Mouse (Mus musculus): Measurements from ENCODE around the gene Pdx1. TPM values are rescaled to one million over a fixed set of nuclear protein-coding genes. Genes with fewer than 3 reads are reported as not detected.

The Pdx1 gene
- polyA plus RNA-seq, 1 experiment from 2014 or later, result not detected

- 1% methylated on average over 16 of the region's 16 CpGs for WGBS
- H3K4me2 ChIP-seq (replicated peaks; ENCODE audit: low read depth, low read length), result no peak overlapping the region
- H3K9ac ChIP-seq (ENCODE audit: low read depth, low read length), result no peak overlapping the region
- peaks cover 7% of the 10 kb centered on the region; the same call in 1 of the 2 replicates for H3K4me1 ChIP-seq (replicated peaks; ENCODE audit: control insufficient read depth, insufficient read depth, low read length)
- no peaks in the 10 kb centered on the region for H3K9me3 ChIP-seq (ENCODE audit: control insufficient read depth, low read length)
- H3K36me3 ChIP-seq (ENCODE audit: control insufficient read depth, insufficient read depth, low read length), result no peaks in the 10 kb centered on the region
- no peak overlapping the region for H3K27ac ChIP-seq (ENCODE audit: low read depth, low read length)
- DNase-seq (ENCODE audit: low spot score) (no peak), ATAC-seq (ENCODE audit: low FRiP score) (no peak)
- peaks cover 100% of the 10 kb centered on the region for H3K27me3 ChIP-seq (ENCODE audit: control insufficient read depth, insufficient read depth, low read length)
- H3K4me3 ChIP-seq (ENCODE audit: low read depth, low read length), result no peak overlapping the region
These were observed 35.4 kb downstream of the Pdx1 start for GRCm38 (mm10) chr5:147305166-147305565.

GRCm38 (mm10) chr5:147305856-147306637 lies 36.3 kb downstream of the Pdx1 start:
- no peaks in the 10 kb centered on the region for H3K9me3 ChIP-seq (ENCODE audit: control insufficient read depth, low read length)
- H3K4me3 ChIP-seq (ENCODE audit: low read depth, low read length), result no peak overlapping the region
- no peak overlapping the region for H3K9ac ChIP-seq (ENCODE audit: low read depth, low read length)
- no peaks in the 10 kb centered on the region for H3K36me3 ChIP-seq (ENCODE audit: control insufficient read depth, insufficient read depth, low read length)
- H3K27ac ChIP-seq (ENCODE audit: low read depth, low read length), result no peak overlapping the region
- DNase-seq (ENCODE audit: low spot score), result no peak
- no peak for ATAC-seq (ENCODE audit: low FRiP score)
- H3K27me3 ChIP-seq (ENCODE audit: control insufficient read depth, insufficient read depth, low read length), result peaks cover 100% of the 10 kb centered on the region
- peaks cover 7% of the 10 kb centered on the region; the same call in 1 of the 2 replicates for H3K4me1 ChIP-seq (replicated peaks; ENCODE audit: control insufficient read depth, insufficient read depth, low read length)
- no peak overlapping the region for H3K4me2 ChIP-seq (replicated peaks; ENCODE audit: low read depth, low read length)
- WGBS, result 1% methylated on average over 54 of the region's 58 CpGs

GRCm38 (mm10) chr5:147306638-147307397 lies 37.1 kb downstream of the Pdx1 start, which contains the start of gene Cdx2:
TSS of gene Cdx2 (minus strand) at chr5:147307270.
- WGBS, result under 1% methylated on average over 59 of the region's 63 CpGs
- no peak within 1 kb of the TSS for H3K9ac ChIP-seq (ENCODE audit: low read depth, low read length)
- ATAC-seq (ENCODE audit: low FRiP score) (no peak), DNase-seq (ENCODE audit: low spot score) (peak; percentile 61)
- no peaks in the 10 kb centered on the region for H3K9me3 ChIP-seq (ENCODE audit: control insufficient read depth, low read length)
- peaks cover 7% of the 10 kb centered on the region; the same call in 1 of the 2 replicates for H3K4me1 ChIP-seq (replicated peaks; ENCODE audit: control insufficient read depth, insufficient read depth, low read length)
- no peak within 1 kb of the TSS for H3K27ac ChIP-seq (ENCODE audit: low read depth, low read length)
- no peak within 1 kb of the TSS for H3K4me3 ChIP-seq (ENCODE audit: low read depth, low read length)
- no peaks in the 10 kb centered on the region for H3K36me3 ChIP-seq (ENCODE audit: control insufficient read depth, insufficient read depth, low read length)
- peaks cover 100% of the 10 kb centered on the region for H3K27me3 ChIP-seq (ENCODE audit: control insufficient read depth, insufficient read depth, low read length)
- no peak within 1 kb of the TSS for H3K4me2 ChIP-seq (replicated peaks; ENCODE audit: low read depth, low read length)

- peaks cover 100% of the 10 kb centered on the region for H3K27me3 ChIP-seq (ENCODE audit: control insufficient read depth, insufficient read depth, low read length)
- no peaks in the 10 kb centered on the region for H3K9me3 ChIP-seq (ENCODE audit: control insufficient read depth, low read length)
- no peaks in the 10 kb centered on the region for H3K36me3 ChIP-seq (ENCODE audit: control insufficient read depth, insufficient read depth, low read length)
- no peak overlapping the region for H3K4me2 ChIP-seq (replicated peaks; ENCODE audit: low read depth, low read length)
- H3K4me1 ChIP-seq (replicated peaks; ENCODE audit: control insufficient read depth, insufficient read depth, low read length), result peaks cover 7% of the 10 kb centered on the region; the same call in 1 of the 2 replicates
- under 1% methylated on average over 12 of the region's 12 CpGs for WGBS
- ATAC-seq (ENCODE audit: low FRiP score) (no peak), DNase-seq (ENCODE audit: low spot score) (peak; percentile 54)
- no peak overlapping the region for H3K9ac ChIP-seq (ENCODE audit: low read depth, low read length)
- no peak overlapping the region for H3K27ac ChIP-seq (ENCODE audit: low read depth, low read length)
- H3K4me3 ChIP-seq (ENCODE audit: low read depth, low read length), result no peak overlapping the region
These were observed 37.6 kb downstream of the Pdx1 start for GRCm38 (mm10) chr5:147307398-147307785.

- Histone ChIP-seq H3K4me3 (ENCODE audit: low read depth, low read length) (no peak overlapping the region), H3K36me3 (ENCODE audit: control insufficient read depth, insufficient read depth, low read length) (no peaks in the 10 kb centered on the region), H3K4me1 (replicated peaks; ENCODE audit: control insufficient read depth, insufficient read depth, low read length) (peaks cover 7% of the 10 kb centered on the region; the same call in 1 of the 2 replicates), H3K9ac (ENCODE audit: low read depth, low read length) (no peak overlapping the region), H3K9me3 (ENCODE audit: control insufficient read depth, low read length) (no peaks in the 10 kb centered on the region), H3K27ac (ENCODE audit: low read depth, low read length) (no peak overlapping the region), H3K4me2 (replicated peaks; ENCODE audit: low read depth, low read length) (no peak overlapping the region), H3K27me3 (ENCODE audit: control insufficient read depth, insufficient read depth, low read length) (peaks cover 100% of the 10 kb centered on the region)
- ATAC-seq (ENCODE audit: low FRiP score) (no peak), DNase-seq (ENCODE audit: low spot score) (peak; percentile 33)
- 8% methylated on average over 9 of the region's 9 CpGs for WGBS
These were observed 38.7 kb downstream of the Pdx1 start for GRCm38 (mm10) chr5:147308451-147308850.

GRCm38 (mm10) chr5:147309786-147310185 lies 40.0 kb downstream of the Pdx1 start:
- no peaks in the 10 kb centered on the region for H3K36me3 ChIP-seq (ENCODE audit: control insufficient read depth, insufficient read depth, low read length)
- no peak overlapping the region for H3K4me2 ChIP-seq (replicated peaks; ENCODE audit: low read depth, low read length)
- peaks cover 100% of the 10 kb centered on the region for H3K27me3 ChIP-seq (ENCODE audit: control insufficient read depth, insufficient read depth, low read length)
- peaks cover 2% of the 10 kb centered on the region; the same call in 1 of the 2 replicates for H3K4me1 ChIP-seq (replicated peaks; ENCODE audit: control insufficient read depth, insufficient read depth, low read length)
- no peak overlapping the region for H3K27ac ChIP-seq (ENCODE audit: low read depth, low read length)
- H3K4me3 ChIP-seq (ENCODE audit: low read depth, low read length), result no peak overlapping the region
- DNase-seq (ENCODE audit: low spot score) (peak; percentile 21), ATAC-seq (ENCODE audit: low FRiP score) (no peak)
- H3K9me3 ChIP-seq (ENCODE audit: control insufficient read depth, low read length), result no peaks in the 10 kb centered on the region
- H3K9ac ChIP-seq (ENCODE audit: low read depth, low read length), result no peak overlapping the region
- WGBS, result 4% methylated on average over 2 of the region's 2 CpGs

GRCm38 (mm10) chr5:147312830-147313685 lies 43.3 kb downstream of the Pdx1 start:
- H3K9ac ChIP-seq (ENCODE audit: low read depth, low read length), result no peak overlapping the region
- WGBS, result 2% methylated on average over 27 of the region's 27 CpGs
- ATAC-seq (ENCODE audit: low FRiP score) (no peak), DNase-seq (ENCODE audit: low spot score) (peak; percentile 52)
- no peak overlapping the region for H3K27ac ChIP-seq (ENCODE audit: low read depth, low read length)
- H3K36me3 ChIP-seq (ENCODE audit: control insufficient read depth, insufficient read depth, low read length), result no peaks in the 10 kb centered on the region
- no peak overlapping the region for H3K4me3 ChIP-seq (ENCODE audit: low read depth, low read length)
- H3K9me3 ChIP-seq (ENCODE audit: control insufficient read depth, low read length), result no peaks in the 10 kb centered on the region
- no peak overlapping the region for H3K4me2 ChIP-seq (replicated peaks; ENCODE audit: low read depth, low read length)
- H3K4me1 ChIP-seq (replicated peaks; ENCODE audit: control insufficient read depth, insufficient read depth, low read length), result no peaks in the 10 kb centered on the region; the same call in 1 of the 2 replicates
- H3K27me3 ChIP-seq (ENCODE audit: control insufficient read depth, insufficient read depth, low read length), result peaks cover 100% of the 10 kb centered on the region

All from hindbrain, embryonic 11.5 days (tissue).